Mouse (Mus musculus): ENCODE data around the gene Gpr83.

The Gpr83 gene

DNA sequence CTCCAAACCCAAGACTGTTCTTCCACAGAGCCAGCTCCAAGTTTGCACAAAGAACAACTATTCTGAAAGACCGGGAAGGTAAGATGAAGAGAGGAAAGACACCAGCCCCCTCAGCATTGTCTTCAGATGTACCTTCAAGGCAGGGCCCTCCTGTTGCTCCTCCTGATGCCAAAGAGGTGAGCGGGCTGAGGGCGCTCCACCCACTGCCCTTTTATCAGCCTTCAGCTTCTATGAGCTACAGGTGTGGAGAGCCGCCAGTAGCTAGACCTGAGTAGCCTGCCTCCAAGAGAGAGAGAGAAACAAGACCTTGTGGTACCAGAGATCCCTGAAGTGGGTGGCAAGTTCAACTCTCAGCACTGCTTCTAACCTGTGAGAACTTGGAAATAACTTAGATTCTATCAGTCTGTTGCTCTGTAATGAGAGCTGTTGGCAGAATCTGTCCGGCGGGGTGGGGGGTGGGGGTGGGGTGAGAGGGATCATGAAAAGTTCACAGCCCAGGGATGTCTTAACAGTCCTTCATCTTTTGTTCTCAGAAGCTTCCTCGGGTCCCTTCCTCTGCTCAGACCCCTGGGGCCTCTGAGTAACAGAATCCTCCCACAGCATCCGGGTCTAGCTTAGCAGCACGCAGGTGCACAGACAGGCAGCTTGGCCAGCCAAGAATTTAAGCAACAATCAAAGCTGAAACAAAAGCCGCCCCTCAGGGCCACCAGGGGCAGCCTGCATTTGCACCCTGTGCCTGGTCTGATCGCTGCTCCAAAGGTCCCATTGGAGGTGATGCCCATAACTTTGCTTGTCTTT is 43.8 kb downstream of the Gpr83 start, which contains the start of gene Izumo1r:
TSS of gene Izumo1r (minus strand) at position 369 of the 798 bp plus-strand sequence.
- DNase-seq (ENCODE audit: low read depth, low spot score), result peak; percentile 40

DNA sequence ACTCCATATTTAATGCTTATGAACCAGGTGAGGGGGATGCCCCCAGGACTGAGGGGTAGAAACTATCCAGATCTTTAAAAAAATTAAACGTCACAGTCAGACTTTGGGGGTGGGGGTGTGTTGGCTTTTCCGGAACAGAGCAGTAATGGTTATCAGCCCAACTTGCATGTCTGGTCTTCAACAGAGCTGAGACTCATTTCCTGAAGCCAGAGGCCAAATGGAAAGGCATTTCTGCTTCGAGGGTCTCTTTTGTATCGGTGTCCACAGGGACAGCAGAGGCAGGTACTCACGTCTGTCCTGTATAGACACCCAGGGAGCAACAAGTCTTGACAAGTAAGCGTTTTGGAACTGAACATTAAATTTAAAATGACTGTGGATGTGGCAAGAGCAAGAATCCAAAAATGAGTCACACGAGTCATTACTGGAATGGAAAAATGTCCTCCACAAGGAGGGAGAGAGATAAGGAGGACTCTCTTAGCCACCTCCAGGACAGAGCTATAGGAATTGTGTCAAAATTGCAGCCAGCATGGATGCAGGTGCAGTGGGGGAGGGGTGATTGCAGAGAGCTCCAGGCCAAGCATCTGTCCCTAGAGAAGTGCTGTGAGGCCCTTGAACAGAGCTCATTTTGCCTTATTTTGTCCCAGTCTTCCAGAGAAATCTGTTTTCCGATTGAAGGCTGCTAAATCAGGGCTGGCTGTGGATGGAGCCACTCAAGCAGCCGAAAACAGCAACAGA is 44.9 kb downstream of the Gpr83 start:
- DNase-seq (ENCODE audit: low read depth, low spot score), result no peak

DNA sequence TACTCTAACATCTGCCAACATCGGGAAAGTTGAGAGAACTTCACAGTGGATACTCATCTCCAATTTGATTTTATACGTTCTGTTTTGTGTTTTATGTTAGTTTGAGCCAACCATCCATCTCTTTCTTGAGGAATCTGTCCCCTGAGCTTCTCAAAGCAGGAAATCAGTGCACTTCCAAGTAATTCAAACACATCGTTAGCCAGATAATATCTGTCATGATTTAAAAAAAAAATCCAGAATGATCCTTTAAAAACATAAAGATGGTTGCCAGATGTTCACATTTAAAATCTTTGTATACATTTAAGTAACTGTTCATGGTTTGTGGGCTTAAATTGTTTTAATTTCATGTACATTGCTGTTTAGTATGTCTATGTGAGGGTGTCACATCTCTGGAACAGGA is 45.9 kb downstream of the Gpr83 start:
- no peak for DNase-seq (ENCODE audit: low read depth, low spot score)

- DNase-seq (ENCODE audit: low read depth, low spot score), result no peak
Measured at GRCm38 (mm10) chr9:14907816-14908415, 47.9 kb downstream of the Gpr83 start.

DNA sequence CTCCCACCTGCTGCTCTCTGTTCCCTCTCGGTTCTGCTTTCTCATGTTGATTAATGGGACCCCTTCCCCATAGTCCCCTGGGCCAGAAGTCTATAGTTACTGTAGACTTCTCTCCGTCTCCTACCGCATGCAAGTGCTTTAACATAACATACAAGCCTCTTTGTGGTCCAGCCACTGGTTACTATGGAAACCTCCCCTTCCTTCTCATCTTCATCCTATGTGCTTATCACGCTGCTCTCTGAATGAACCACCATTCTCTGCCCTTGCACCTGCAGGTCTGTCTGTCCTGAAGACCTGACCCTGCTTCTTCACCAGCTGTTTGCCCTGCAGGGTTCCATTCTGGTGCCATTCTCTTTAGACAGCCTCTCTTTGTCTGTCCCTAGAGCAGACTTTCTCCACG is 50.0 kb downstream of the Gpr83 start:
- DNase-seq (ENCODE audit: low read depth, low spot score), result no peak

DNA sequence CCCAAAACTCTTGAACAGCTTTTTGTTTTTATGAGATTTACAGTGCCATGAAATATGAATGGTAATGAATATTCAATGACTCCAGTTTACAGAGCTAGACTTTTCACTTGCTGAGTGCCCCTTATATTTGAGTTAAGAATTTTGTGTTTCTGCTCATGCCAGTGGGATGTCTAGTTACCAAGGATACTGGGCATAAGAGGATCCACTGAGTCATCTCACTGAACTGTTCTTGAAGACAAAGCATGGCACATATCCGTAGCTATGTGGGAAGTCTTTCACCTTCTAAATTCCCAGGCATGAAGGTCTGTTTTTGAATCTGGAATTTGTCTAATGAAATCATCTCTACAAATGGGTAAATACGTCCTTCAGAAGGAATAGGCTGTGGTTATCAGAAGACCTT is 52.0 kb downstream of the Gpr83 start:
- no peak for DNase-seq (ENCODE audit: low read depth, low spot score)

DNA sequence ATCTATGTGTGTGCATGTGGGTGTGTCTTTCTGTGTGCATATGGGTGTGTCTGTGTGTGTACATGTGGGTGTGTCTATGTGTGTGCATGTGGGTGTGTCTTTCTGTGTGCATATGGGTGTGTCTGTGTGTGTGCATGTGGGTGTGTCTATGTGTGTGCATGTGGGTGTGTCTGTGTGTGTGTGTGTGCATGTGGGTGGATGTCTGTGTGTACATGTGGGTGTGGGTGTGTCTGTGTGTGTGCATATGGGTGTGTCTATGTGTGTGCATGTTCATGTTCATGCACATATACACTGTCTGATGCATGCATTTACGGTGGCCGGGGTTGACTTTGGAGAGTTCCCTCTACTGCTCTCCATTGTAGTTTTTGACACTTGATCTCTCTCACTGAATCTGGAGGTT is 57.7 kb downstream of the Gpr83 start:
- no peak for DNase-seq (ENCODE audit: low read depth, low spot score)

DNA sequence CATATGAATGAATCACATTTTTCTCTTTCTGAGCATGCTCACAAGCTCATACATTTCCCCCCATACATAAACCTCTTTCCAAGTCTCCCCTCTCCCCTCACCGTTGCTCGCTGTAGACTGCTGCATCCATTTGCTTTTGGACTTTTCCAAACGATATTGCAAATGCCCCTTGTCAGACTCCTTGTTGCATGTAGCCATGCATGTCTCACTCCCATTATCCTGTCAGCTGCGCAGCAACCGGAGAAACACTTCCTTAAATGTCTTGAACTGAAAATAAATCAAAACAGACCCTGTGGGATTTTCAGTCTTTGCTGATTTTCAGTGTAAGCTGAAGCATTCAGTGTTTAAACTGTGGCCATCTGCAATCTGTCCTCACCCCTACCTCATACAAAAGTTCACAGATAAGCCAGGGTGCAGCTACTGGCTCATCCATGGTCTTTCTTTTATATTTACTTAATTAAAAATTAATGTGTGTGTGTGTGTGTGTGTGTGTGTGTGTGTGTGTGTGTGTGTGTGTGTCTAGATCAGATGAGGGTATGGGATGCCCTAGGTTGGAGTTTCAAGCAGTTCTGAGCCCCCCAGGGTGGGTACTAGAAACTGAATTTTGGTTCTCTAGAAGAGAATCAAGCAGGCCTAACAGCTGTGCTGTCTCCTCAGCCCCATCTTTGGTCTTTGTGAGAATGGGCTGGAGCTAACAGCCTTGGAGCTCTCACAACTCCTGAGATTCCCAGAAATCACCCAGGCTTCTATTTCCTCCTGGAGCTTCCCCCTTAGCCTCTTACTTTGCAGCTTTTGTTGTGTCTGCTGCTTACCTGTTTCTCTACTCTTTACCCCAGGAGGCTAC is 59.0 kb downstream of the Gpr83 start:
- DNase-seq (ENCODE audit: low read depth, low spot score), result no peak

Measured in ZHBTc4 (cell line).